Mouse (Mus musculus) cerebellum, postnatal 25 days (tissue): ENCODE measurements around the gene Cyb5r2.

ENCODE experiments used
- DNase-seq, 2 experiments: peaks; one replicate each; pipeline ENCODE4 v3.0.0; 2021; ENCODE audit warnings: mixed read lengths in 2 of 2

Cyb5r2 gene

DNA sequence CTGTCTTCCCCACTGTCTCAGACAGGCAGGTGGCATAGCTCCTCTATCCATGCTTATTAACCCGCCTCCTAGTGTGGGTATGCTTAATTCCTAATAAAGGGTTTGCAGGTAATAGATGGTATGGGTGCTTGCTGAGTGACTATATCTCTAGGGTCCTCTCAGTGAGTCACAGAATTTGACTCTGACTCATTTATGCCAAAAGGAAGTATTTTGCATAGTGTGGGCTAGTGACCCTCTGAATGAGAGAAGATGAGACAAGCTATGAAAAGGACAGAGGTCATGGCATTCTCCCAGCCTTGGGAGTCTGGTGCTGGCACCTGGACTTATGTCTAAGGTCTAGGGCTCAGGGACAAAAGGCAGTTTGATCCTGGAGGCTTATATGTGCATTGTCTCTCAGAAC lies 37.1 kb downstream of the Cyb5r2 start:
- DNase-seq: no peak

DNA sequence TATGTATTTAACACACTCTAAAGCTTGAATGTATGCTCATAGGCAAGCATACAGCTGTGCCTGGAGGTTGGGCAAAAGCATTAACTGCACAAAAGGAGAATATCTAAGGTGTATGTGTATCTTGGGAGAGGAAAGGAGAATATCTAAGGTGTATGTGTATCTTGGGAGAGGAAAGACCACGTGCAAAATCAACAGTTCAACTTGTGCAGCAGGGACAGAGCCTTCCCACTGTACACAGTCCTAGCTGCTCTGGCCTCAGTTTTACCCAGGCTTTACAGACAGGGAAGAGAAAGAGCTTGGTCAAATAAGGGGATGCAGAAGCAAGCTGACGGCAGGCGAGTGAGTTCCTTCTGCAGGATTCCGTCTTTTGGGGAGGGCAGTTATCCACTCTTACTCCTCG lies 43.8 kb downstream of the Cyb5r2 start:
- no peak for DNase-seq

DNA sequence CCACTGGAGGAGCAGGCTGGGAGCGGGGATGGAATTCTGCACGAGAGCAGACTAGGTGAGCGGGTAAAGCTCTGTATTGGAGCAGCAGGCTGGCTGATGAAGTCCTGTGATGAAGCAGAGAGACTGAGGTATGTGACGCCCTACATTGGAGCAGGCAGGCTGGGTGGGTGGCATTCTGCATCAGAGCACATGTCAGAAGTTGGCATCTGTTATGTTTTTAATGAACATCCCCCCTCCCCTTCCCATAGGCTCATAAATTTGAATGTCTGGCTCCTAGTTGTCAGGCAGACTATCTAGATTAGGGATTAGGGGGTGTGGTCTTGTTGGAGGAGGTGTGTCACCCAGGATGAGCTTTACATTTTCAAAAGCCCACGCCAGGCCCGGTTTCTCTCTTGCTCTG lies 45.1 kb downstream of the Cyb5r2 start:
- DNase-seq: no peak

DNA sequence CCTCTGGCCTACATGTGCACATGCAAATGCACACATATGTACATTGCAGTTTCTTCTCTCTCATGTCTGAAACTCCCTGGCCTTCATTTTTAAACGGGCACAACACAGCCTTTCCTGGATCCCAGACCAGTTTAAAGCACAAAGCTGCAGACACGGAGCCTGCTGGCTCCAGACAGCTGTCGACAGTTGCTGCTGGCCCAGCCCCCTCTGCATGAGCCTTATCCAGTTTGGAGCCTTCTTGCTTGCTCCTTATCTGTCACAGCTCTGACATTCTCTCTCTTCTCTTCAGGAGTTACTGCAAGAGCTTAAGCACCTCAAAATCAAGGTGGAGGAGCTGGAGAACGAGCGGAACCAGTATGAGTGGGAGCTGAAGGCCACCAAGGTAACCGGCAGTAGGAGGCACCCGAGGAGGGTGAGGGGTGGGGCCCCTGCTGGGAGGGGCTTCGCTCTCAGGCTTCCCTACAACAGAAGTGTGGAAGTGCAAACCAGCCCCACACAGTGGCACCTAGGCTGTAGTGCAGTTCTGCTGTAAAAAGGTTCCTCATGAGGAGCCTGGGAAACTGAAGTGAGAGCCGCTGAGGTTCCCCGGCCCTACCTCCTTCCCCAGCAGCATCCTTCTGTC lies 49.2 kb downstream of the Cyb5r2 start:
- DNase-seq: peak in 1 of 2 experiments; percentile 29

DNA sequence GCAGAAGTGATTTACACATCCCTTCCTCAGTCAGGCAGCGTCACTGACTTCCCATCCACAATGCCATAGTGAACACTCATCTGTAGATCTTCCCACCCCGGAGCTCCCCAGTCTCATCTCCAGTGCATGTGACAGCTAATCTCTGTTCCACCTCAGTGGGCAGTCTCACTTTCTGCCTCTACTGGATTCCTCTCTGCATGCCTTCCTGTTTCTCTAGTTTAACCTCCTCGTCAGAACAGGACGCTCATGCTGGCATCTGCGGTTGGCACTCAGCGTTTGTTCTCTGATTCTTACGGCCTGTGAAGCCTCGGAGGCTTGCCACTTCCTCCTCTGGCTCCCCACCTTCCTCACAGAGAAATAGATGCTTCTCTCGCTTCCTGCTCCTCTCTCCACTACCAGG lies 50.2 kb downstream of the Cyb5r2 start:
- no peak for DNase-seq

DNA sequence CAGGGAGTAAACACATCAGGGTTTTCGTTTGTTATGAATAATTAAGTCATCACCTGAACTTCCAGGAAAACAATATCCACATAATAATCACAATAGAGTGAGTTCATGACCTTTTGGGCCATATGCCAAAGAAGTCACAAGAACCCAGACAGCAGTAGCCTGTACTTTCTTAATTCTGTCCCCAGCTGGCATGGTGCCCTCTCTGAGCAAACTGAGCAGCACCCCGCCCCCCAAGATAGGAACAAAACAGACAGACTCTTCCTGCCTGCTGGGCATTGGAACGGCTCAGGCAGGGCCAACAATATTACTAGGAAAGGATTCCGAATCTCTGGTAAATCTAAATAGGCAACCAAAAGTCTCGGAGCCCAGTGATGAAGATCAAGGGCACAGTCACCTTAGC lies 51.9 kb downstream of the Cyb5r2 start:
- peak in 1 of 2 experiments; percentile 18 for DNase-seq

DNA sequence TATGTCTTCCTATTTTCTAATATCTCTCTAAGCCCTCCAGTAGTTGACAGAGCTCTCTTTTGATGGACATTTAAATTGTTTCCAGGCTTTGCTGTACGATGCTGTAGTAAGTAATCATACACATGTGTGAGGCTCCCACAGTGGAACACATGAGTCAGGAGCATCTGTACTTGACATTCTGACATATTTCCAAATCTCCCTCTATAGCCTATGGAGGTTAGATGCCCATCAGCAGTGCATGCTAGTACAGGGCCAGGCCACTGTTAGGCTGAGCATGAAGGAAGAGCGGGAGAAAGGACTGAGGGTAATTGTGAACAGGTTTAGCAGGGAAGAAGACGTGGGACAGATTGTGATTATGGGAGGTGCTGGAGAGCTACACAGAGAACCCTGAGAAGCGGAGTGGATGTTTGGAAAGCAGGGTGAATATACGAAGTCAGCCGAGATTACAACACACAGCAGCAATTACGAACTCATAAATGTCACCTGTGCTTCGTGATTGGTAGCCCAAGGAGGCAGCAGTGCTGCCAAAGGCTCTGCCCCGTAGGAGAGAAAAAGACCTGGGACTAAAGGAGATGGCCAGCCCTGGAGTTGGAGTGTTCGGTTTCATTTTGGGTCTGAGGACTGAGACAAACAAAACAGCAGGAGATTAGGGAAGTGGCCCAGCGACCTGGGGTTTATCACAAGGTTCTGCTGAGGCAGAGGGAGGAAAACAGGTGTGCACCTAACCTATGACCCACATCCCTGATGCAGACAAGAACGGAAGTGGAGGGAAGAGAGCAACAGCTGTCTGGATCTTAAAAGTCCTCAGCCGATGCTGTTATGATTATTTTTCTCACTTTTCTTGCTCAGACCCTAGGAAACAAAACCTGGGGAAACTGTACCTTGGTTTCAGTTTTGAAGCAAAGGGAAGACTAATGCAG lies 55.1 kb downstream of the Cyb5r2 start:
- DNase-seq: no peak

DNA sequence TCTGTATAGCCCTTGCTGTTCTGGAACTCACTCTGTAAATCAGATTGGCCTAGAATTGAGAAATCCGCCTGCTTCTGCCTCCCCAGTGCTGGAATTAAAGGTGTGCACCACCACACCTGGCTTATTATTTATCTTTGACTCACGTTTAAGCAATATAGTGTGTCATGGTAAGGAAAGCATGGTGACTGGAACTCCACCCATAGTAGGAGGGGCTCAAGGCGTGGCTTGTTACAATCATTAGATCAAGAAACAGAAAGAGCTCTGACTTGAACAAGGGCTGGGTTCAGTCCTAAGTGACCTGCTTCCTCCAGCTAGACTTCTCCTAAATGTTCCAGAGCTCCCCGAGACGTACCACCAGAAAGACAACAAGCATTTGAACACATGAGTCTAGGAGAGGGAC lies 57.2 kb downstream of the Cyb5r2 start:
- no peak for DNase-seq

DNA sequence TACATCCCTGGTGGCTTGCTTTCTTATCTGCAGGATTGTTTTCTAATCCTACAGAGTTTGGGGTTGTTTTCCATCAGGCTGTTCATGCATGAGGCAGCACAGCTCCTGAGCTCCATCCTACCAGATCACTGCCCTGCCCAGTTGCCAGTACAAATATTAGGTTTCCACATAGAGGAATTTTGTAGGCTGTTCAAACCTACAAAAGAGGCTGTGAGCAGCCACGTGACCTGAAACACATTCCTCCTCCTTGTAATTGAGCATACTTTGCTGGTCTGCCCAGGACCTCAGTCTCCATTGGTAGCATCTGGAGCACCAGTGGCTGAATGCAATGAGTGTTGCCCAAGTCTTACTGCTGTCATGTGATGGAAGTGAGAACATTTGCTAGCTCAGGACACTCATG lies 57.9 kb downstream of the Cyb5r2 start:
- DNase-seq: no peak
